Mouse (Mus musculus) right cerebral cortex, postnatal 25 days (tissue): Measurements from ENCODE around the gene Clec1b.

Experiments used
- DNase-seq: peaks from one replicate; pipeline ENCODE4 v3.0.0; 2022

Clec1b gene

GRCm38 (mm10) chr6:129396997-129397396, at the start of gene Clec1b:
Gene Clec1b (plus strand): TSS chr6:129397297.
- no peak for DNase-seq

- no peak for DNase-seq
Observed at GRCm38 (mm10) chr6:129349524-129350352, 47.4 kb upstream of the Clec1b start.

- DNase-seq: no peak
Observed at GRCm38 (mm10) chr6:129351091-129351490, 46.0 kb upstream of the Clec1b start.

GRCm38 (mm10) chr6:129355774-129356173, 41.3 kb upstream of the Clec1b start:
- DNase-seq: no peak

- DNase-seq: no peak
Observed at GRCm38 (mm10) chr6:129356430-129356829, 40.7 kb upstream of the Clec1b start.

- no peak for DNase-seq
Observed at GRCm38 (mm10) chr6:129359515-129359914, 37.6 kb upstream of the Clec1b start.

- DNase-seq: no peak
Observed at GRCm38 (mm10) chr6:129363942-129364341, 33.2 kb upstream of the Clec1b start.

- DNase-seq: peak; percentile 14
Observed at GRCm38 (mm10) chr6:129365959-129366359, 31.1 kb upstream of the Clec1b start.

- no peak for DNase-seq
Observed at GRCm38 (mm10) chr6:129369374-129370132, 27.5 kb upstream of the Clec1b start.

- no peak for DNase-seq
Observed at GRCm38 (mm10) chr6:129374937-129375471, 22.1 kb upstream of the Clec1b start.

GRCm38 (mm10) chr6:129380454-129380853, 16.6 kb upstream of the Clec1b start:
- DNase-seq: no peak

GRCm38 (mm10) chr6:129381736-129382135, 15.4 kb upstream of the Clec1b start:
- no peak for DNase-seq

- DNase-seq: no peak
Observed at GRCm38 (mm10) chr6:129383466-129383865, 13.6 kb upstream of the Clec1b start.

GRCm38 (mm10) chr6:129385000-129385399, 12.1 kb upstream of the Clec1b start:
- DNase-seq: no peak

GRCm38 (mm10) chr6:129385774-129386173, 11.3 kb upstream of the Clec1b start, which contains the start of gene Clec12b:
Gene Clec12b (minus strand): TSS chr6:129385874.
- DNase-seq: no peak

GRCm38 (mm10) chr6:129393087-129393720, 3.9 kb upstream of the Clec1b start:
- no peak for DNase-seq

- no peak for DNase-seq
Observed at GRCm38 (mm10) chr6:129393732-129394131, 3.4 kb upstream of the Clec1b start.

- no peak for DNase-seq
Observed at GRCm38 (mm10) chr6:129399945-129400344, 2.8 kb downstream of the Clec1b start.

- DNase-seq: no peak
Observed at GRCm38 (mm10) chr6:129402404-129402803, 5.3 kb downstream of the Clec1b start.

GRCm38 (mm10) chr6:129403391-129403790, 6.3 kb downstream of the Clec1b start:
- no peak for DNase-seq

GRCm38 (mm10) chr6:129405999-129406398, 8.9 kb downstream of the Clec1b start:
- no peak for DNase-seq

- DNase-seq: no peak
Observed at GRCm38 (mm10) chr6:129407324-129407723, 10.2 kb downstream of the Clec1b start.

- no peak for DNase-seq
Observed at GRCm38 (mm10) chr6:129408562-129408961, 11.5 kb downstream of the Clec1b start, which contains the start of gene Clec9a. Gene Clec9a (plus strand): TSS chr6:129408862.
